Mouse (Mus musculus) urinary bladder, postnatal 25 days (tissue): Measurements from ENCODE around the gene Gdpd5.
"Not testable (repeated sequence)": the region's sequence is repeated elsewhere in the genome, so short reads cannot be mapped to it uniquely, and the experiment has no call there.

Experiments
- DNase-seq: peaks from one replicate; pipeline ENCODE4 v3.0.0; 2022; ENCODE audit warnings: low spot score

Gdpd5 gene

DNA sequence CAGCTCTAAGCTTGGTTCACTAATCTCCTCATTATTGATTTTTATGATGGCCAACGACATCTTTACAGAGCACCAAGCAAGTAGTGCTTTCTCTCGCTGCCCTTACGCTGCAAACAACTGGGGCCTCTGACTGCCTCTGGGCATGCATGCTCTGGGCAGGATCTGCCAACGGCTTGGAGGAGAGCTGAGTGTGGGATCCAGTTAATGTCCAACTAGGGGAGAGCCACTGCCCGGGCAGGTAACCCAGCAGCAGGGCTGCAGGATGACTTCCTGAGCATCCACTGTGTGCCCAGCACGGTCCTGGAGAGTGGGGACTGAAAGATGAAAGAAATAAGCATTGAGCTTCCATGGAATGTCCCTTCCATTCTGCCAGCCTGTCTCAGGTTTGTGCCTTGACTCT lies 14.5 kb upstream of the Gdpd5 start:
- DNase-seq, result no peak

- not testable (repeated sequence) for DNase-seq
Measured at GRCm38 (mm10) chr7:99374325-99374724, 6.9 kb upstream of the Gdpd5 start.

GRCm38 (mm10) chr7:99375455-99375854 lies 5.8 kb upstream of the Gdpd5 start:
- DNase-seq, result peak; percentile 89

- no peak for DNase-seq
Measured at GRCm38 (mm10) chr7:99378870-99379269, 2.3 kb upstream of the Gdpd5 start.

- DNase-seq, result no peak
Measured at GRCm38 (mm10) chr7:99380491-99381213, 562 bp upstream of the Gdpd5 start.

DNA sequence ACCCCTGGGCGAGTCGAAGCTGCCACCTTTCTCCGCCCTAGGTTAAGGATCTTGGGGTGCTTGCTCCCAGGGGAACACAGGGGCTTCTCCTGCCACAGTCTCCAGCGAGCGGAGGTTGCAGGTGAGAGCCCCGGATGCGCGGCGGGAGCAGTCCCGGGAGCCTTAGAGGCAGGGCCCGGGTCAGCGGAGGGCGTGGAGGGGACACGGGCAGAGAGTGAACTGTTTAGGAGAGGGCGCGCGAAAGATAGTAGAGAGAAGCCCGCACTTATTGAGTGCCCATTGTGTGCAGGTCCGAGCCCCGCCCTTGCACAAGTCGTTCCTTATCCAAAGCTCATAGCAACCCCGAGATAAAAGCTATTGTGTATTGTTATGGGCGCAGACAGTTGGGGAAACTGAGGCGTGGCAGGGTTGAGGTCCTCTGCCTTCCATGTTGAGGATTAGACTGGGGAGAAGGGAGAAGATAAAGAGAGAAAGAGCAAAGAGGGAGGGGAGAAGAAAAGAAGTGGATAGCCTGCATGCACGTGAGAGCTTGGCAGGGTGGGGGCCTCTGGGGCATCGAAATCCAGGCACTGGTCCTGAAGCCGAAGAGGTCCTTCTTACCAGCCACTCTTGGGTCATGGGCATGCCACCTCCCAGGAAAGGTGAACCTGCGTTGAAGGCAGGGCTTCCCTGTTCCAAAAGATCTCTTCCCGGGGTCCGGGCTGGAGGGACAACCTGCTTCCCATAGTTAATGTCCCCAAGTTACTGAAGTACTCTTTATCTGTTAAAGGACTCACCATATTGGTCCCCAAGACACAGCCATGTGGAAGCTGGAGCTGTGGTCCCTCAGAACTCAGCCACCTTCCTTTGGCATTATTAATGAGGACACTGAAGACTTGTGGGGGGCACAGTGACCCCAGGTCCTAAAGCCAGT lies 1.1 kb downstream of the Gdpd5 start:
- DNase-seq, result no peak

GRCm38 (mm10) chr7:99383246-99383645 lies 2.0 kb downstream of the Gdpd5 start:
- DNase-seq, result no peak

- no peak for DNase-seq
Measured at GRCm38 (mm10) chr7:99384101-99384611, 2.9 kb downstream of the Gdpd5 start.

DNA sequence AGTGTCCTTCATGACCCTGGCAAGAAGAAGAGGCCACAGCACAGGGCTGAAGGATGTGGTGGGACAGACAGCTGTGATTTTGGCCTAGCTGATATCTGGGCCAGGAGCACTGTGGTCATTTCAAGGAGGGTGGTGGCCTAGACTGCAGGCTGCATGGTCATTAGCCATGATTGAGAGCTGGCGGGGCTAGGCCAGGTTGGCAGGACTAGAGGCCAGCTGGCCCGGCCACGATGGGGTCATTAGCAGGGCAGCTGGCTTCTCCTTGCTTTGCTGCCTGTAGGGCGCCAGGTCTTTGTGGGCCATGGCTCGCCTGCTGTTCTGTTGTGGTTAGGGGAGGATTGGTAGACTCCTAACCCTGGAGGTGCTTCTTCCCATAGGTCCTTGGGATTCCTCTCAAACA lies 4.8 kb downstream of the Gdpd5 start:
- no peak for DNase-seq

- DNase-seq, result no peak
Measured at GRCm38 (mm10) chr7:99386811-99387210, 5.6 kb downstream of the Gdpd5 start.

- no peak for DNase-seq
Measured at GRCm38 (mm10) chr7:99387356-99387755, 6.1 kb downstream of the Gdpd5 start.

DNA sequence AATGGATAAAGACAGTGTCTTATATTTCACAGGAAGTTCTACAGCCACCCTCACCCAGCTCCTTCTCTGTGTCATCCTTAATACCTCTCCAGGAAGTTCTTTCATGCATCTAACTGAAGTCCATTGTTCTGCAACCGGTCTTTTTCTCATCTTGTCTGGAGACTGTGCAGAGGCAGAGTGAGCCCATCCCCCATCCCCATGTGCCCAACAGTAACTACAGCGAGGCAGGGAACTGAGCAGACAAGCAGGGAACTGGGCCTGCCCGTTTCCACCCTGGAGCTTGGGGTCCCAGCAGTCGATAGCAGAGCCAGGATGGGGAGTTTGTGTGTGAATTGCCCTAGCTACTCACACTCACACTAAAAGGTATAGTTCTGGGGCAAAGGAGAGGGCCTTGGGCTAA lies 9.3 kb downstream of the Gdpd5 start:
- no peak for DNase-seq

DNA sequence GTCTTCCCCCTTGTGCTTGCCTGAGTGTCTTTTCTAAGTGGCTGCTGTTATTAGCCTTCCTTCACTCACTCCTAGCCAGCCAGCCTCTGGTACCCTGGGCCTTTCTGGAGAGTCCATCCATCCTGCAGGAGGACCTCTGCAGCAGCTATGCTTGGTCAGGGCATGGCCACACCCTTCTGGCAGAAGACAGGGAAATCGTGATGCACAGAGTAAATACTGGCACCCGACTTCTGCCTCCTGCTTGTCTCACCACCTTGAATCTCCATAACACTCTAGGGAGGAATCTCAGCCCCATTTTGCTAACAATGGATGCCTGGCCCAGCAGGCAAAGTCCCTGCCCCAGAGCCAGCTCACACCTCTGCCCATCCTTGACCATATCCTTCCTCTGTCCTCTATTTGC lies 11.5 kb downstream of the Gdpd5 start:
- no peak for DNase-seq

DNA sequence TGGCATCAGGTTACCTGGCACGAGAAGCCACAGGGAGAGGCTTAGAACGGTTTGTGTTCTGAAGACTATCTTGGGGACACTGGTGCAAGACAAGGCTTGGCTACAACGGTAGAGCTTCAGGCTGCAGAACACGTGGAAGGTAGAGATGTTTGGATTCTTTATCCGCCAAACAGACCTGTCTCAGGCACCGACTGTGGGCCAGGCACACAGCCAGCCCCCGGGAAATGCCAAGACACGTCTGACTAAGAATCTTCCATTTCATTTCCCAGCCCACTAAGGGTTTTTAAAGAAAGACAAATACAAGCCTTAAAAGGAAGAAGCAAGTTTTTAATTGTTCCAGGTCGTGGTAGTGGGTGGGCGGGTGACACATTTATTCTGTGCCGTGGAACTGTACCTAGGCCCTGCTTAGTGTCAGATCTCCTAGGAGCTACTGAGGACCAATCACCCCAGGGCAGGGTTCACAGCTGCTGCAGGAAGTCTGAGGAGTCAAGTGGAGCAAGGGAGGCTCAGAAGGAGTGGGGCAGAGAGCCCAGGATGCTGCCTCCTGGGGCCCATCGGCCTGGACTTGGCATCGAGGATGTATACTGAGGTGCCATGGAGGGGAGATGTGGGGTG lies 12.6 kb downstream of the Gdpd5 start:
- DNase-seq, result peak; percentile 29

DNA sequence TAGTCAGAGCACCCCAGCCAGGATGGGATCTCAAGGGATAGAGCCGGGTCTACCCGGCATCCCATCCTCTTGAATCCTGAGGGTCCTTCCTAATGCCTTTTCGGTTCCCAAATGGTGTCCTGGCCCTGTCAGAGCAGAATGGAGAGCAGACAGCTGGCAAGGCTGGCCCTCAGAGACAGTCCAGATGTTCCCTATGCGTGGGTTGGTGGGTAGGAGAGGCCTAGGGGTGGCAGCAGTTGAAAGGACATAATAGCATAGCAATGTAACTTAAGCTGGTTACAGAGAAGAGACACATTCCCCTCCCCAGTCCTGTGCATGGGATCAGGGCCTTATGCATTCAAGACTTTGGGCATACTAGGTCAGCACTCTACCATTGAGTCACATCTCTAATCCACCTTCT lies 14.2 kb downstream of the Gdpd5 start:
- DNase-seq, result no peak

DNA sequence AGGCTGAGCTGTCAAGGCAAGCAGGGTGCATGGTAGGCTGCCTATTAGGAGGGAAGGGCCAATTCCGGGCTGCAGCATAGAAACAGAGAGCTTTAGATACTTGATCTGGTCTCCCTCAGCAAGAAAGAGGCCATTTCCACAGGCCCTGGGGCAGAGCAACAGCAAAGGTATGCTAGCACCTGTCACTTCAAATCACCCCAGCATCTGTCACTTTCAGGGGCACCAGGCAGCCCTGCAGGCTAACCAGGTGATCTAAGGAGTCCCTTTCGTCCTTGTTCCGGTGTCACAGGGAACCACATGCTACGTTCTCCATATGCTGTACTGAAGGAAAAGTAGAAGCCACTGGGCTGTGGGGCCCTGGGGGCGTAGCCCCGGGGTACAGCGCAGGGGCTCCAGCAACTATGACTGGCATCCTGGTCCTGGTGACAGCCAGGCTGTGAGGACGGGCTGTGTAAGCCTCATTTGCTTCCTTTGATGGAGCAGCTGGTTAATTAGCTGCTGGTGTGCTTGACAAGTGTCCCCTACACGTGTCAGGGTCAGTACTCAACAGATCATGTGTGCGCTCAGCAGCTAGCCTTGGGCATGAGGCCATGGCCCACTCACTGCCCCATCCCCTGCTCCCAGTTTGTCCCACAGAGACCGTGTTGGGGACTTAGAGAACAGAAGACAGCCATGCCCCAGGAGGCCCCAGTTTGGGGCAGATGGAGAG lies 14.8 kb downstream of the Gdpd5 start:
- no peak for DNase-seq

DNA sequence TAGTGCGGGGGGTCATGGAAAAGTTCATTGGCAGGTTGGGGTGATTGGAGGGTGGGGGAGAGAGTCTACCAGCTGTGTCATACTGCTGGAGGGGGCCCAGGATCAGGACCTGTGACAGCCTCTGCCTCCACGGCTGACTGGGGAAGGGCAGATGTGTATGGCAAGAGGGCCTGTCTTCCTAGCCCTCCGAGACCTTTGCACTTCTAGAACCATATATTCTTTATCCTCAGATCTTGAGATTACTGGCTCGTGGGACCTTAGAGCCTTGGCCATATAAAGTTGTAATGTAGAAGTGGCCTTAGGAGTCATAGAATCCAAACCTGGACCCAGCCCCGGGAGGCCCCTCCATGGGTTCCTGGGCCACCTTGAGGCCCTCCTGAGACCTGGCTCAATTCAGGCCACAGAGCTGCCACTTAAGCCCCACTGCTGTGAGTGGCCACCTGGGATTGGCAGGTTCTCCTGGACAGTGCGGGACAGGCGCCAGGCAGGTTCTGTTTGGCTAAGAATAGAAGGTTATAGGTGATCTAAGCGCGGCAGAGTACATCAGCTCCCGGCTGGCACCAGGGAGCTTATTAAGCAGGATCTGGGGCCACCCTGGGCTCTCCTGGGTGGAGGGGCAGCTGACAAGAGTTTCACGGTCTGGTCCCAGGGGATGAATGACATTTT lies 15.9 kb downstream of the Gdpd5 start:
- DNase-seq, result no peak

- no peak for DNase-seq
Measured at GRCm38 (mm10) chr7:99401373-99401772, 20.2 kb downstream of the Gdpd5 start.

GRCm38 (mm10) chr7:99402477-99402876 lies 21.3 kb downstream of the Gdpd5 start:
- no peak for DNase-seq

GRCm38 (mm10) chr7:99403254-99403653 lies 22.0 kb downstream of the Gdpd5 start:
- no peak for DNase-seq

- DNase-seq, result no peak
Measured at GRCm38 (mm10) chr7:99404031-99404735, 23.0 kb downstream of the Gdpd5 start.
